ENCODE assay signal across 7 mouse cellular contexts in genomic region chr12:80013577-80013903, GRCm38 (mm10).
DNase-seq lines count a peak whose midpoint lies in the region; ATAC-seq and TF ChIP-seq lines count a peak whose summit lies in the region.

No protein-coding gene starts in this region.

- no peaks in the 10 kb centered on the region for H3K9me3 ChIP-seq in kidney, postnatal 0 days (replicated peaks; ENCODE audit: low read length)
- H3K9me3 ChIP-seq in hindbrain, embryonic 10.5 days: no peaks in the 10 kb centered on the region
- H3K9me3 ChIP-seq in limb, embryonic 15.5 days: no peaks in the 10 kb centered on the region
- no peaks in the 10 kb centered on the region for H3K9me3 ChIP-seq in neural tube, embryonic 15.5 days (replicated peaks)

- no peak for ATAC-seq in kidney, postnatal 0 days (replicated peaks; ENCODE audit: low FRiP score, low read depth)
- no peak for ATAC-seq in limb, embryonic 15.5 days (ENCODE audit: insufficient number of reproducible peaks, low FRiP score, low TSS enrichment, low read depth)
- ATAC-seq in neural tube, embryonic 15.5 days (ENCODE audit: low FRiP score): no peak

- H3K9ac ChIP-seq in kidney, postnatal 0 days (ENCODE audit: low read depth, low read length): no peak overlapping the region
- H3K9ac ChIP-seq in limb, embryonic 15.5 days: no peak overlapping the region
- H3K9ac ChIP-seq in neural tube, embryonic 15.5 days (replicated peaks): no peak overlapping the region

- no peak for DNase-seq in kidney, postnatal 0 days (ENCODE audit: low spot score)
- DNase-seq in kidney, adult 11 months: no peak
- no peak for DNase-seq in hindbrain, embryonic 10.5 days (ENCODE audit: low spot score)
- DNase-seq in urinary bladder, postnatal 36 days (ENCODE audit: low spot score in 2 of 2): no peak
- DNase-seq in cerebellum, postnatal 36 days: no peak

- H3K36me3 ChIP-seq in kidney, postnatal 0 days (ENCODE audit: insufficient read depth, low read length): no peaks in the 10 kb centered on the region
- H3K36me3 ChIP-seq in hindbrain, embryonic 10.5 days: no peaks in the 10 kb centered on the region
- no peaks in the 10 kb centered on the region for H3K36me3 ChIP-seq in limb, embryonic 15.5 days
- H3K36me3 ChIP-seq in neural tube, embryonic 15.5 days: no peaks in the 10 kb centered on the region

- TF ChIP-seq CTCF in kidney, postnatal 0 days (IDR thresholded peaks at IDR 0.05; ENCODE audit: low read depth): no peak

- 49% methylated on average over 6 of the region's 6 CpGs for WGBS in kidney, postnatal 0 days
- 73% methylated on average over 6 of the region's 6 CpGs for WGBS in hindbrain, embryonic 10.5 days
- WGBS in limb, embryonic 15.5 days: 28% methylated on average over 6 of the region's 6 CpGs
- WGBS in neural tube, embryonic 15.5 days: 38% methylated on average over 6 of the region's 6 CpGs

- H3K4me2 ChIP-seq in kidney, postnatal 0 days (ENCODE audit: low read length): 0 out of 2 replicates have a peak overlapping the region, but pooled peaks have one; percentile 19
- H3K4me2 ChIP-seq in limb, embryonic 15.5 days: no peak overlapping the region; the same call in 1 of the 2 replicates
- peak overlapping the region; percentile 54 for H3K4me2 ChIP-seq in neural tube, embryonic 15.5 days

- peak overlapping the region; percentile 60 for H3K27ac ChIP-seq in kidney, postnatal 0 days
- peak overlapping the region; percentile 86 for H3K27ac ChIP-seq in hindbrain, embryonic 10.5 days
- H3K27ac ChIP-seq in limb, embryonic 15.5 days: peak overlapping the region; percentile 90
- no peak overlapping the region for H3K27ac ChIP-seq in neural tube, embryonic 15.5 days (replicated peaks)

- H3K4me3 ChIP-seq in kidney, postnatal 0 days (replicated peaks; ENCODE audit: low read depth, low read length): no peak overlapping the region
- H3K4me3 ChIP-seq in hindbrain, embryonic 10.5 days: no peak overlapping the region
- H3K4me3 ChIP-seq in limb, embryonic 15.5 days: no peak overlapping the region
- peak overlapping the region; percentile 10; the same call in 1 of the 2 replicates for H3K4me3 ChIP-seq in neural tube, embryonic 15.5 days (replicated peaks)

- no peaks in the 10 kb centered on the region for H3K27me3 ChIP-seq in kidney, postnatal 0 days (ENCODE audit: insufficient read depth, low read length)
- no peaks in the 10 kb centered on the region for H3K27me3 ChIP-seq in hindbrain, embryonic 10.5 days (ENCODE audit: insufficient read depth, poor library complexity, severe bottlenecking)
- H3K27me3 ChIP-seq in limb, embryonic 15.5 days: no peaks in the 10 kb centered on the region
- no peaks in the 10 kb centered on the region for H3K27me3 ChIP-seq in neural tube, embryonic 15.5 days (replicated peaks)

- peaks cover 11% of the 10 kb centered on the region for H3K4me1 ChIP-seq in kidney, postnatal 0 days (replicated peaks; ENCODE audit: insufficient read depth, low read length)
- H3K4me1 ChIP-seq in hindbrain, embryonic 10.5 days (replicated peaks): peaks cover 34% of the 10 kb centered on the region
- H3K4me1 ChIP-seq in limb, embryonic 15.5 days: peaks cover 40% of the 10 kb centered on the region
- H3K4me1 ChIP-seq in neural tube, embryonic 15.5 days: peaks cover 16% of the 10 kb centered on the region
